In the genomic region with DNA sequence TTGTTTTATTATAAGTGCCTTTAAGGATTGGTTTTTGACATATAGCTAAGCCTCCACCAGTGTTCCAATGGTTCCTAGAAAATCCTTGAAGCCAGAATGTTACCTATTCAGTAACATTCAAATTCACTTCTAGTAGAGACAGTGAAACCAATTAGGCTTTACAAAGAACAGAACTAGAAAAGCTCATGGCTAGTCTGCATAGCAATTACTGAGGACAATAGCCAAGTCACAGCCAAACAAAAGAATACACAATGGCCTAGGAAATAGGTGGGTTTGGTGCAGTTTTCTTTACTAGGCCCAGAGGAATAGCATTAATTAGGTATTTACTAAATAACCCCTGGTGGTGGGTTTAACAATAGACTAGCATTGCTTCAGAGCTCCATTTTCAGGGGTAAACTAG, we compare ENCODE assay signal across 11 mouse cellular contexts.
"Had no signal": no experiment of that assay in that cellular context is flagged by ENCODE, and none has a peak within 500 bp of the region (broad histone marks: within the 10 kb centered on the region; RNA-seq: fewer than 3 reads in every experiment).

No protein-coding gene starts in this region.

- DNase-seq: kidney, adult 2 months; kidney, postnatal 25 days; layer of hippocampus, postnatal 36 days; liver, embryonic 13.5 days; lung, adult 2 months; lung, postnatal 14 days; lung, postnatal 4 days; midbrain, embryonic 14.5 days; right cerebral cortex, postnatal 25 days; spleen, adult 18-20 months; thymus, postnatal 36 days had no signal
